Mouse (Mus musculus): ENCODE data around the gene Ccdc102a.

GRCm38 (mm10) chr8:94948421-94948820, 30.5 kb upstream of the Ccdc102a start:
- TF ChIP-seq CTCF (IDR thresholded peaks at IDR 0.05) (no peak), EP300 (IDR thresholded peaks at IDR 0.05) (no peak)
